Mouse (Mus musculus): ENCODE results near the gene RPS10-NUDT3. TPM values are rescaled to one million over a fixed set of nuclear protein-coding genes. Genes with fewer than 3 reads are reported as not detected.

Gene RPS10-NUDT3
- polyA plus RNA-seq, 1 experiment from 2014 or later = not detected

- H3K36me3 ChIP-seq (ENCODE audit: control insufficient read depth, insufficient read depth, low read length) = peaks cover 21% of the 10 kb centered on the region; the same call in 1 of the 2 replicates
- no peak overlapping the region for H3K9ac ChIP-seq (ENCODE audit: low read depth, low read length)
- H3K9me3 ChIP-seq (ENCODE audit: control insufficient read depth, low read length) = no peaks in the 10 kb centered on the region
- peaks cover 13% of the 10 kb centered on the region for H3K4me1 ChIP-seq (ENCODE audit: control insufficient read depth, insufficient read depth, low read length)
- H3K4me3 ChIP-seq (ENCODE audit: low read length) = no peak overlapping the region
- ATAC-seq (ENCODE audit: low FRiP score, low TSS enrichment) = no peak
- H3K27ac ChIP-seq (ENCODE audit: low read depth, low read length) = no peak overlapping the region
- 52% methylated on average over 7 of the region's 7 CpGs for WGBS
- H3K27me3 ChIP-seq (ENCODE audit: control insufficient read depth, insufficient read depth, low read length) = no peaks in the 10 kb centered on the region
- no peak overlapping the region for H3K4me2 ChIP-seq (replicated peaks; ENCODE audit: low read depth, low read length)
Measured at GRCm38 (mm10) chr17:27563771-27564244, 71.2 kb downstream of the RPS10-NUDT3 start.

GRCm38 (mm10) chr17:27561809-27562526 lies 73.1 kb downstream of the RPS10-NUDT3 start:
- Histone ChIP-seq H3K4me1 (ENCODE audit: control insufficient read depth, insufficient read depth, low read length) (peaks cover 20% of the 10 kb centered on the region), H3K27me3 (ENCODE audit: control insufficient read depth, insufficient read depth, low read length) (no peaks in the 10 kb centered on the region), H3K27ac (ENCODE audit: low read depth, low read length) (no peak overlapping the region), H3K9me3 (ENCODE audit: control insufficient read depth, low read length) (no peaks in the 10 kb centered on the region), H3K36me3 (ENCODE audit: control insufficient read depth, insufficient read depth, low read length) (peaks cover 21% of the 10 kb centered on the region; the same call in 1 of the 2 replicates), H3K4me3 (ENCODE audit: low read length) (no peak overlapping the region), H3K4me2 (replicated peaks; ENCODE audit: low read depth, low read length) (no peak overlapping the region), H3K9ac (ENCODE audit: low read depth, low read length) (no peak overlapping the region)
- ATAC-seq (ENCODE audit: low FRiP score, low TSS enrichment) = no peak
- 57% methylated on average over 9 of the region's 11 CpGs for WGBS

DNA sequence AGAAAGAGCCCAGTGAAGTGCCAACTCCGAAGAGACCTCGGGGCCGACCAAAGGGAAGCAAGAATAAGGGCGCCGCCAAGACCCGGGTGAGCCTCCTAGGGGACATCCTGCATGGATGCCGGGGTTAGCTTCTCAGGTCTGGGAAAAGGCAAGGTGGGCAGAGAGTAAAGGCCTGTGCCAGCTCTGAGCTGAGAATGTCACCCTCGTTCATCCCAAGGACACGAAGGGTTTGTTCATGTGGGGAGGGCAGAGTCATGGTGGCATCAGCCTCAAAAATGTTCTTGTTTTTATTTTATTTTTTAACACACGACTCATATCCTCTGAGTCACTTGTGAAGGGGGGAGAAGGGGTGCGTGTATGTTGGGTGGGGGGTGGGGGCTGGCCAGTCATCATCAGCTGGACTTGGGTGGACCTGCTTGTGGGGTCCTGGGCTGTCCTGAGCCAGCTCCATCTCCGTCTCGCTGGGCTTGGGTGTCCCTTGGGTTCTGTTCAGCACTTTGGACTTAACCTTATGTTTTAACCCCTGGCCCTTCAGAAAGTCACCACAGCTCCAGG lies 74.0 kb downstream of the RPS10-NUDT3 start:
- ATAC-seq (ENCODE audit: low FRiP score, low TSS enrichment) = no peak
- peaks cover 21% of the 10 kb centered on the region; the same call in 1 of the 2 replicates for H3K36me3 ChIP-seq (ENCODE audit: control insufficient read depth, insufficient read depth, low read length)
- no peak overlapping the region for H3K4me3 ChIP-seq (ENCODE audit: low read length)

GRCm38 (mm10) chr17:27559596-27559995 lies 75.4 kb downstream of the RPS10-NUDT3 start:
- no peak for ATAC-seq (ENCODE audit: low FRiP score, low TSS enrichment)
- no peak overlapping the region for H3K9ac ChIP-seq (ENCODE audit: low read depth, low read length)
- H3K4me2 ChIP-seq (replicated peaks; ENCODE audit: low read depth, low read length) = peak overlapping the region; percentile 84; the same call in 1 of the 2 replicates
- H3K27ac ChIP-seq (ENCODE audit: low read depth, low read length) = no peak overlapping the region
- H3K36me3 ChIP-seq (ENCODE audit: control insufficient read depth, insufficient read depth, low read length) = peaks cover 21% of the 10 kb centered on the region; the same call in 1 of the 2 replicates
- no peaks in the 10 kb centered on the region for H3K27me3 ChIP-seq (ENCODE audit: control insufficient read depth, insufficient read depth, low read length)
- H3K9me3 ChIP-seq (ENCODE audit: control insufficient read depth, low read length) = no peaks in the 10 kb centered on the region
- peaks cover 23% of the 10 kb centered on the region for H3K4me1 ChIP-seq (ENCODE audit: control insufficient read depth, insufficient read depth, low read length)
- H3K4me3 ChIP-seq (ENCODE audit: low read length) = no peak overlapping the region
- WGBS = 72% methylated on average over 10 of the region's 12 CpGs

More for the DNA sequence above, 74.0 kb downstream of the RPS10-NUDT3 start:
- H3K9ac ChIP-seq (ENCODE audit: low read depth, low read length) = no peak overlapping the region
- H3K4me2 ChIP-seq (replicated peaks; ENCODE audit: low read depth, low read length) = no peak overlapping the region
- H3K27ac ChIP-seq (ENCODE audit: low read depth, low read length) = no peak overlapping the region
- WGBS = 82% methylated on average over 13 of the region's 13 CpGs
- H3K9me3 ChIP-seq (ENCODE audit: control insufficient read depth, low read length) = no peaks in the 10 kb centered on the region
- no peaks in the 10 kb centered on the region for H3K27me3 ChIP-seq (ENCODE audit: control insufficient read depth, insufficient read depth, low read length)
- H3K4me1 ChIP-seq (ENCODE audit: control insufficient read depth, insufficient read depth, low read length) = peaks cover 20% of the 10 kb centered on the region

DNA sequence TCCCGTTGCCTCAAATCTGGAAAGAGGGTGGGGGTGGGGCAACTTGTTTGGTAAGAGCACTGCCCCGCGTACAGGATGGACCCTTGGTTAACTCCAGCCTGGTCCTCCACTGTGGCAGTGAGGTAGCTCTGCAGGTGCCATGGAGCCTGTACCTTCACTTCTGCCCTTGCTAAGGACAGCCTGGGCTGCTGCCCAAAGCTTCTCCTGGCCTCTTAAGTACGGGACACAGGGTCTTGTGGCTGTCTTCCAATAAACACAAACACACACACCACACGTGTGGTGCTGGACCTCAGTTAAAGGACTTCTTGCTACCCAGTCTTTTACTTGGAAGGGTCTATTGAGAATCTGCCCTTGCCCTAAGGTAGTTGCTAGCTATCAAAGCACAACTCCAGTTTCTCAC lies 76.2 kb downstream of the RPS10-NUDT3 start:
- Histone ChIP-seq H3K9ac (ENCODE audit: low read depth, low read length) (peak overlapping the region; percentile 31; the same call in 1 of the 2 replicates), H3K27ac (ENCODE audit: low read depth, low read length) (no peak overlapping the region), H3K9me3 (ENCODE audit: control insufficient read depth, low read length) (no peaks in the 10 kb centered on the region), H3K36me3 (ENCODE audit: control insufficient read depth, insufficient read depth, low read length) (peaks cover 21% of the 10 kb centered on the region; the same call in 1 of the 2 replicates), H3K4me2 (replicated peaks; ENCODE audit: low read depth, low read length) (peak overlapping the region; percentile 84), H3K4me1 (ENCODE audit: control insufficient read depth, insufficient read depth, low read length) (peaks cover 25% of the 10 kb centered on the region), H3K4me3 (ENCODE audit: low read length) (peak overlapping the region; percentile 80; the same call in 1 of the 2 replicates), H3K27me3 (ENCODE audit: control insufficient read depth, insufficient read depth, low read length) (no peaks in the 10 kb centered on the region)
- 16% methylated on average over 5 of the region's 5 CpGs for WGBS
- ATAC-seq (ENCODE audit: low FRiP score, low TSS enrichment) = no peak

DNA sequence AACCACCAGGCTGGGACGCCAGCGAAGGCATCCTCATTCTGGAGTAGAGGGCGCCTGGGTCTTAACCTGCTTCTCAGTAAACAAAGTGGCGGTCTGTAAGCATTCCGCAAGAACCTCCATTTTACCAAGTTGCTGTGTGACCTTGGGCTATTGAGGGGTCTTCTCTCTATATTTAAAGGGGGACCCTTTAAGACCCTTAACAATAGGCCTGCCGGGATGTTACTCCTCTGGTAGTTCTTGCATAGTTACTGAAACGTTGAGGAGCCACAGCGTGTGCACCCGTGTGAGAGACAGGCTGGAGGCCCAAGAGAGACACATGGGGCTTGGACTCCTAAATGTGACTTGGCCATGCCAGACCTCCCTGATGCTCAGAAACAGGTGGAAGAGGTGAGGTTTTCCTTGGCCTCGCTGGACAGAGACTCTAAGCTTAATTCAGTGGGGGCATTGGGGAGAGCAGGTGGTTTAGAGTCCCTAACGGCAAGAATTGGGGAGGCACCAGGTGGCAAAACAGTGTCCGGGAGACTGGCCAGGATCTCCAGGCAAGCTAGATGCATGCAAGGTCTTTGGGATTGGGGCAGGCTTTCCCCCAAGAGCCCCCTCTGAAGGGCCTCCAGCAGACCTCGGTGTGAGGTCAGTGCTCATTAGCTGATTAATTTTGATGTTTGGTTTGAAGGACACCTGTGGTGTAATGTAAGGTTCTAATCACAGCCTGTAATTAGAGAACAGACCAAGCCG lies 76.9 kb downstream of the RPS10-NUDT3 start:
- Histone ChIP-seq H3K9ac (ENCODE audit: low read depth, low read length) (peak overlapping the region; percentile 92), H3K4me1 (ENCODE audit: control insufficient read depth, insufficient read depth, low read length) (peaks cover 25% of the 10 kb centered on the region), H3K4me3 (ENCODE audit: low read length) (peak overlapping the region; percentile 80), H3K27ac (ENCODE audit: low read depth, low read length) (peak overlapping the region; percentile 97; the same call in 1 of the 2 replicates), H3K36me3 (ENCODE audit: control insufficient read depth, insufficient read depth, low read length) (peaks cover 21% of the 10 kb centered on the region; the same call in 1 of the 2 replicates), H3K27me3 (ENCODE audit: control insufficient read depth, insufficient read depth, low read length) (no peaks in the 10 kb centered on the region), H3K4me2 (replicated peaks; ENCODE audit: low read depth, low read length) (peak overlapping the region; percentile 84), H3K9me3 (ENCODE audit: control insufficient read depth, low read length) (no peaks in the 10 kb centered on the region)
- no peak for ATAC-seq (ENCODE audit: low FRiP score, low TSS enrichment)
- WGBS = 4% methylated on average over 14 of the region's 14 CpGs

GRCm38 (mm10) chr17:27557181-27557926 lies 77.7 kb downstream of the RPS10-NUDT3 start:
- Histone ChIP-seq H3K4me1 (ENCODE audit: control insufficient read depth, insufficient read depth, low read length) (peaks cover 25% of the 10 kb centered on the region), H3K27me3 (ENCODE audit: control insufficient read depth, insufficient read depth, low read length) (no peaks in the 10 kb centered on the region), H3K9ac (ENCODE audit: low read depth, low read length) (peak overlapping the region; percentile 92), H3K9me3 (ENCODE audit: control insufficient read depth, low read length) (no peaks in the 10 kb centered on the region), H3K4me3 (ENCODE audit: low read length) (peak overlapping the region; percentile 80), H3K36me3 (ENCODE audit: control insufficient read depth, insufficient read depth, low read length) (peaks cover 21% of the 10 kb centered on the region; the same call in 1 of the 2 replicates), H3K27ac (ENCODE audit: low read depth, low read length) (peak overlapping the region; percentile 97), H3K4me2 (replicated peaks; ENCODE audit: low read depth, low read length) (peak overlapping the region; percentile 84)
- peak; percentile 10; the same call in 1 of the 2 replicates for ATAC-seq (ENCODE audit: low FRiP score, low TSS enrichment)
- under 1% methylated on average over 45 of the region's 75 CpGs for WGBS

GRCm38 (mm10) chr17:27556315-27557011 lies 78.6 kb downstream of the RPS10-NUDT3 start, which contains the start of gene Hmga1:
Gene Hmga1, plus strand, starts transcription at chr17:27556497.
- H3K9me3 ChIP-seq (ENCODE audit: control insufficient read depth, low read length) = no peaks in the 10 kb centered on the region
- peak within 1 kb of the TSS; percentile 80 for H3K4me3 ChIP-seq (ENCODE audit: low read length)
- H3K27ac ChIP-seq (ENCODE audit: low read depth, low read length) = peak within 1 kb of the TSS; percentile 97
- H3K4me1 ChIP-seq (ENCODE audit: control insufficient read depth, insufficient read depth, low read length) = peaks cover 25% of the 10 kb centered on the region
- ATAC-seq (ENCODE audit: low FRiP score, low TSS enrichment) = peak; percentile 63
- peaks cover 14% of the 10 kb centered on the region; the same call in 1 of the 2 replicates for H3K36me3 ChIP-seq (ENCODE audit: control insufficient read depth, insufficient read depth, low read length)
- H3K27me3 ChIP-seq (ENCODE audit: control insufficient read depth, insufficient read depth, low read length) = no peaks in the 10 kb centered on the region
- WGBS = under 1% methylated on average over 68 of the region's 79 CpGs
- H3K9ac ChIP-seq (ENCODE audit: low read depth, low read length) = peak within 1 kb of the TSS; percentile 92
- peak within 1 kb of the TSS; percentile 84 for H3K4me2 ChIP-seq (replicated peaks; ENCODE audit: low read depth, low read length)

Data from kidney, embryonic 14.5 days (tissue).